Mouse (Mus musculus) intestine, embryonic 14.5 days (tissue): ENCODE measurements around the gene Mgat4a. TPM values are rescaled to one million over a fixed set of nuclear protein-coding genes. Genes with fewer than 3 reads are reported as not detected.

Source experiments
- ATAC-seq: fragments of 200-750 bp; cut with Nextera tagmentation; replicated peaks from 2 replicates; pipeline ENCODE4 v1.8.0; 2017; ENCODE audit warnings: low read depth, moderate number of reproducible peaks, moderate TSS enrichment, moderate library complexity; ENCODE audit not compliant: low FRiP score, low TSS enrichment
- DNase-seq: peaks from one replicate; pipeline ENCODE4 v3.0.0-alpha.2; 2018; ENCODE audit warnings: low spot score
- H3K27ac ChIP-seq: fragments of 300-500 bp; sonication (generic); 2 replicates; pipeline ENCODE4 v1.5.1; 2014; ENCODE audit warnings: low read depth, mild to moderate bottlenecking, control low read depth
- H3K27me3 ChIP-seq: fragments of 300-500 bp; sonication (generic); replicated peaks from 2 replicates; pipeline ENCODE4 v1.6.1; 2014; ENCODE audit warnings: low read length, control low read depth; ENCODE audit not compliant: control insufficient read depth, insufficient read depth
- H3K36me3 ChIP-seq: fragments of 300-500 bp; sonication (generic); 2 replicates; pipeline ENCODE4 v1.6.1; 2014; ENCODE audit warnings: low read length, control low read depth; ENCODE audit not compliant: control insufficient read depth, insufficient read depth
- H3K4me1 ChIP-seq: fragments of 300-500 bp; sonication (generic); replicated peaks from 2 replicates; pipeline ENCODE4 v1.6.1; 2014; ENCODE audit warnings: low read length, control low read depth, mixed read lengths; ENCODE audit not compliant: control insufficient read depth, insufficient read depth
- H3K4me2 ChIP-seq: fragments of 300-500 bp; sonication (generic); 2 replicates; pipeline ENCODE4 v1.6.1; 2014; ENCODE audit warnings: low read length
- H3K4me3 ChIP-seq: fragments of 300-500 bp; sonication (generic); 2 replicates; pipeline ENCODE4 v1.5.1; 2014; ENCODE audit warnings: low read depth, low read length, control low read depth, mixed read lengths
- H3K9ac ChIP-seq: fragments of 300-500 bp; sonication (generic); 2 replicates; pipeline ENCODE4 v1.6.1; 2014; ENCODE audit warnings: mild to moderate bottlenecking, low read length
- H3K9me3 ChIP-seq: fragments of 300-500 bp; sonication (generic); 2 replicates; pipeline ENCODE4 v1.6.1; 2016; ENCODE audit warnings: low read length, control low read depth; ENCODE audit not compliant: control insufficient read depth
- WGBS: fragments of 180-500 bp; shearing (Covaris S2); extraction: QIAGEN DNeasy Blood & Tissue Kit; methylation state at CpG from one replicate; pipeline ENCODE4 v1.1.7; 2014; 5-methylcytosine and 5-hydroxymethylcytosine counted together
- polyA plus RNA-seq: library from polyadenylated mRNA; unstranded; fragments of >200 nt; fragmentation: Nextera tagmentation; extraction: Ambion mirVana; gene quantifications from 2 replicates; pipeline ENCODE4 v1.2.1, GENCODE M21; 2014

The Mgat4a gene
- polyA plus RNA-seq, 1 experiment from 2014 or later: 34.6 TPM

DNA sequence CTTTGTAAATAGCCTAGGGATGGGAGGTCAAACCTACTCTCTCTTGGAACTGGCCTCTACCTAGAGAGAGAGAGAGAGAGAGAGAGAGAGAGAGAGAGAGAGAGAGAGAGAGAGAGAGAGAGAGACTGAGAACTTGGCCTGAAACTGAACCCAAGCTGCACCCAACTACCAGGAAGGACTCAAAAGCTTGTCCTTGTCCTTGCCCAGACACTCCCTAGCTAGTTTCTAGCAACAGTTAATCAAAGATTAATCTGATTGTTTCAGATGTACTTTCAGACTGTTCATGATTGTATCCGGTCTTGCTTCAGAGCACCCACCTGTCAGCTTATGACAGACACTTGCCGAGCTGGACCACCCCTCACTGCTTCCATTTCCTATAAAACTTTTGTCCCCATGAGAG, 25.5 kb upstream of the Mgat4a start:
- no peak overlapping the region for H3K4me3 ChIP-seq
- no peak overlapping the region for H3K4me2 ChIP-seq
- H3K36me3 ChIP-seq: no peaks in the 10 kb centered on the region
- H3K27ac ChIP-seq: no peak overlapping the region
- ATAC-seq (no peak), DNase-seq (no peak)
- WGBS: 74% methylated on average over 2 of the region's 2 CpGs
- 0 out of 2 replicates have a peak, but pooled peaks cover 3% of the 10 kb centered on the region for H3K4me1 ChIP-seq
- H3K9me3 ChIP-seq: no peaks in the 10 kb centered on the region
- no peak overlapping the region for H3K9ac ChIP-seq
- H3K27me3 ChIP-seq: no peaks in the 10 kb centered on the region

DNA sequence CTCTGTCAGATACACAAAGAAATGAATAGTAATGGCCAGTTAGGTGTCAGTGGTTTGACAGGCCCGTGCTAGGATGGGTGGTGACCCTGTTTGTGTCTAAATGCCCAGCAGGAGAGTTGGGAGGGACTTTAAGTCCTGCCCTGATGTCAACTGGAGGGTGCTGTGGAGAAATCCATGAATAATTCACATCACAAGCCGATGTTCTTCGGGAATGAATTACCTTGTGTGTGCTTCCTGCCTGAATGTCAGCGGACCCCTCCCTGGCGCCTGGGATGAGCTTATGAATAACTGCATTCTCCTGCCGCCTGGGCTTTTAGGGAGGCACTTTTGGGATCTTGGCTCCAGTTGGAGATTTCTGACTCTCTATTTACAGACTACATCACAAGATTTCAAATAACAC, 24.6 kb upstream of the Mgat4a start:
- no peaks in the 10 kb centered on the region for H3K36me3 ChIP-seq
- no peak for ATAC-seq
- no peak for DNase-seq
- no peak overlapping the region for H3K27ac ChIP-seq
- H3K4me1 ChIP-seq: 0 out of 2 replicates have a peak, but pooled peaks cover 3% of the 10 kb centered on the region
- H3K9ac ChIP-seq: no peak overlapping the region
- 38% methylated on average over 6 of the region's 6 CpGs for WGBS
- H3K4me3 ChIP-seq: no peak overlapping the region
- H3K27me3 ChIP-seq: no peaks in the 10 kb centered on the region
- H3K9me3 ChIP-seq: no peaks in the 10 kb centered on the region
- H3K4me2 ChIP-seq: no peak overlapping the region

GRCm38 (mm10) chr1:37561955-37562354, 21.1 kb upstream of the Mgat4a start:
- no peaks in the 10 kb centered on the region for H3K9me3 ChIP-seq
- ATAC-seq: no peak
- 83% methylated on average over 3 of the region's 3 CpGs for WGBS
- no peak overlapping the region for H3K9ac ChIP-seq
- no peak for DNase-seq
- no peaks in the 10 kb centered on the region for H3K27me3 ChIP-seq
- H3K27ac ChIP-seq: no peak overlapping the region
- no peak overlapping the region for H3K4me2 ChIP-seq
- H3K4me3 ChIP-seq: no peak overlapping the region
- H3K36me3 ChIP-seq: no peaks in the 10 kb centered on the region
- 0 out of 2 replicates have a peak, but pooled peaks cover 3% of the 10 kb centered on the region for H3K4me1 ChIP-seq

GRCm38 (mm10) chr1:37560356-37560755, 19.5 kb upstream of the Mgat4a start:
- no peak overlapping the region for H3K4me3 ChIP-seq
- no peak overlapping the region for H3K4me2 ChIP-seq
- no peak overlapping the region for H3K27ac ChIP-seq
- H3K9me3 ChIP-seq: no peaks in the 10 kb centered on the region
- H3K9ac ChIP-seq: no peak overlapping the region
- 87% methylated on average over 4 of the region's 4 CpGs for WGBS
- H3K4me1 ChIP-seq: no peaks in the 10 kb centered on the region
- H3K27me3 ChIP-seq: no peaks in the 10 kb centered on the region
- no peak for DNase-seq
- H3K36me3 ChIP-seq: no peaks in the 10 kb centered on the region
- ATAC-seq: no peak

GRCm38 (mm10) chr1:37551986-37552385, 11.2 kb upstream of the Mgat4a start:
- DNase-seq: no peak
- H3K27me3 ChIP-seq: no peaks in the 10 kb centered on the region
- no peaks in the 10 kb centered on the region for H3K36me3 ChIP-seq
- H3K27ac ChIP-seq: no peak overlapping the region
- H3K4me1 ChIP-seq: no peaks in the 10 kb centered on the region
- H3K4me2 ChIP-seq: no peak overlapping the region
- ATAC-seq: no peak
- WGBS: 74% methylated on average over 7 of the region's 7 CpGs
- H3K9me3 ChIP-seq: no peaks in the 10 kb centered on the region
- H3K4me3 ChIP-seq: no peak overlapping the region
- H3K9ac ChIP-seq: no peak overlapping the region

DNA sequence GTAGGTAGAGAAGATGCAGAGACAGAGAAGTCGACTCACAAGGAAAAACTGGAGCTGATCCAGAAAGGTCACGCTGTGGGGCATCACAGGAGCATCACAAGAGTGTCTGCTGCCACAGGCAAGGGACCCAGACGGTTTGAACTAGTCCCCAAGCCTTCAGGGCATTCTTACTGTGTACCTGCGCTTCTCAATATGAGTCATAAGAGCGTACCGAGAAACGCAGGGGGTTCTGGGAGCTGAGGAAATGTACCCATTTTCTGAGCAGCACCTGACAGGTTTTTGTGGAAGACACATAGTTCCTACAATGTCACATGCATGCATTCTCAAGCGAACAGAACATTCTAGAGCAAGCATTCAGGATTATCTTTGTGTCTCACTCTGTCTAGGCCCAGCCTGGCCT, 8.7 kb upstream of the Mgat4a start:
- Histone ChIP-seq H3K36me3 (no peaks in the 10 kb centered on the region), H3K27me3 (no peaks in the 10 kb centered on the region), H3K9ac (no peak overlapping the region), H3K4me3 (no peak overlapping the region), H3K4me1 (0 out of 2 replicates have a peak, but pooled peaks cover 2% of the 10 kb centered on the region), H3K4me2 (no peak overlapping the region), H3K27ac (no peak overlapping the region), H3K9me3 (no peaks in the 10 kb centered on the region)
- 85% methylated on average over 8 of the region's 8 CpGs for WGBS
- no peak for DNase-seq
- no peak for ATAC-seq

DNA sequence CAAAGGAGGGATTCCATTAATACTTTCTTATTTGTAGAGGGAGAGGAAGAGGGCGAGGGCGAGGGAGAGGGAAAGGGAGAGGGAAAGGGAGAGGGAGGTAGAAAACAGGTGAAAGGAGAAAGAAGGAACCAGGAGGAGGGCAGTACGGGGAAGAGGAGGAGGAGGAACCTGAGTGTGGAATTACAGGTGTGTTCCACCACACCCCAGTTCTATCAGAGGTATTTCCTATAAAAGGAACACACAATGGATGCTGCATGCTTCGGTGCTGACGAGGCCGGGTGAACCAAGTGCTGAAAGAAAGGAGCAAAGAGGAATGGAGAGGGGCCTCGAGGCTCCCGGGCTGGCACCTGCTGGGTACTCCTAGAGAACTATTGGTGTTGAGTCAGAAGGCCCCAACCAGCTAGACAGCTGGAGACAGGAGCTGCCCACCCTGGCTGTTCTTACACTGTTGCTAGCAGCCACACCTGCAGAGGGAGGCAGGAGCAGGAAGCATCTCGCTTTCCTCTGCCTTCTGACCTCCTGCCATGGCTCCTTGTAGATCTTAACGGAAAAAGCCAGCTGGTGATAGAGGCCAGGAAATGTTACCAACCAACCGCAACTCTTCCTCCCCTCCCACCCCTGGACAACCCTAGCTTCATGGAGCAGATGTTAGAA, 5.7 kb upstream of the Mgat4a start:
- Histone ChIP-seq H3K9ac (no peak overlapping the region), H3K36me3 (no peaks in the 10 kb centered on the region), H3K4me3 (no peak overlapping the region), H3K9me3 (no peaks in the 10 kb centered on the region), H3K27me3 (no peaks in the 10 kb centered on the region), H3K27ac (no peak overlapping the region), H3K4me1 (0 out of 2 replicates have a peak, but pooled peaks cover 10% of the 10 kb centered on the region), H3K4me2 (no peak overlapping the region)
- DNase-seq (no peak), ATAC-seq (no peak)
- WGBS: 79% methylated on average over 11 of the region's 11 CpGs

DNA sequence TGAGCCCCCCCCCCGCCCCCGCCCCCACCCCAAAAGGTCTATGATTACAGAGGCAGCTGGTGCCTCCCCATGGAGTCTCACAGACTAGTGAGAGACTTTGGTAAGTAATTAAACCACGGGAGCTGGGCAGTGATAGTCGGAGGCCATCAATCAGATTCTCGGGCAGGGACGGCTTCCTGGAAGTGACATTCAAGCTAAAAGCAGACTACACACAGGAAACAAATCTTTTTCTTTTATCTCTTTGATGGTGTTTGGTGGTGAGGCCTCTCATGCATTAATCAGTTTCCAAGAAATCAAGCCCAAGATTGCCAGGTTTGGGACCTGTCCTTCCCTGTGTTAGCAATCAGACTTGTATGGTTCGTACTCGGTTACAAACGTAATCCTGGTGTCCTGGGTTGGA, 3.4 kb upstream of the Mgat4a start:
- Histone ChIP-seq H3K9me3 (no peaks in the 10 kb centered on the region), H3K27me3 (no peaks in the 10 kb centered on the region), H3K4me3 (no peak overlapping the region), H3K27ac (no peak overlapping the region), H3K4me2 (no peak overlapping the region), H3K9ac (no peak overlapping the region), H3K36me3 (no peaks in the 10 kb centered on the region), H3K4me1 (0 out of 2 replicates have a peak, but pooled peaks cover 10% of the 10 kb centered on the region)
- DNase-seq (no peak), ATAC-seq (no peak)
- 26% methylated on average over 9 of the region's 9 CpGs for WGBS

GRCm38 (mm10) chr1:37543057-37543456, 2.2 kb upstream of the Mgat4a start:
- no peak for ATAC-seq
- H3K27ac ChIP-seq: no peak overlapping the region
- 47% methylated on average over 1 of the region's 1 CpGs for WGBS
- H3K4me2 ChIP-seq: no peak overlapping the region
- no peaks in the 10 kb centered on the region for H3K36me3 ChIP-seq
- no peak overlapping the region for H3K4me3 ChIP-seq
- H3K9me3 ChIP-seq: no peaks in the 10 kb centered on the region
- 0 out of 2 replicates have a peak, but pooled peaks cover 10% of the 10 kb centered on the region for H3K4me1 ChIP-seq
- H3K9ac ChIP-seq: no peak overlapping the region
- H3K27me3 ChIP-seq: no peaks in the 10 kb centered on the region
- no peak for DNase-seq
